In genomic region chrX:134085453-134085852, GRCm38 (mm10) we compare ENCODE assay signal across 29 mouse cellular contexts. TPM values are rescaled to one million over a fixed set of nuclear protein-coding genes. Genes with fewer than 3 reads are reported as not detected.
A peak's percentile ranks its signal among the peaks of the same experiment; 100 is the strongest.
DNase-seq lines count a peak whose midpoint lies in the region; ATAC-seq and TF ChIP-seq lines count a peak whose summit lies in the region.
"Had no signal": no experiment of that assay in that cellular context is flagged by ENCODE, and none has a peak within 500 bp of the region (broad histone marks: within the 10 kb centered on the region; RNA-seq: fewer than 3 reads in every experiment).

No protein-coding gene starts in this region.

- H3K9me3 ChIP-seq in forebrain, embryonic 14.5 days (replicated peaks; ENCODE audit: control insufficient read depth, low read length) = no peaks in the 10 kb centered on the region
- H3K9me3 ChIP-seq in forebrain, postnatal 0 days (ENCODE audit: low read length) = no peaks in the 10 kb centered on the region
- no peaks in the 10 kb centered on the region for H3K9me3 ChIP-seq in midbrain, embryonic 14.5 days (ENCODE audit: control insufficient read depth, low read length)
- H3K9me3 ChIP-seq in midbrain, embryonic 10.5 days (replicated peaks) = no peaks in the 10 kb centered on the region
- no peaks in the 10 kb centered on the region for H3K9me3 ChIP-seq in forebrain, embryonic 15.5 days
- H3K9me3 ChIP-seq: embryonic facial prominence, embryonic 10.5 days; embryonic facial prominence, embryonic 13.5 days; heart, embryonic 12.5 days; heart, embryonic 15.5 days; hindbrain, embryonic 10.5 days had no signal

- H3K9ac ChIP-seq in forebrain, embryonic 14.5 days (ENCODE audit: low read length) = no peak overlapping the region
- H3K9ac ChIP-seq in forebrain, postnatal 0 days = no peak overlapping the region
- no peak overlapping the region for H3K9ac ChIP-seq in midbrain, embryonic 14.5 days (replicated peaks; ENCODE audit: low read length)
- H3K9ac ChIP-seq in forebrain, embryonic 15.5 days (replicated peaks) = no peak overlapping the region
- H3K9ac ChIP-seq: embryonic facial prominence, embryonic 13.5 days; heart, embryonic 12.5 days; heart, embryonic 15.5 days; hindbrain, embryonic 14.5 days had no signal

- no peak for TF ChIP-seq CTCF in forebrain, postnatal 0 days (IDR thresholded peaks at IDR 0.05; ENCODE audit: low read depth)

- H3K36me3 ChIP-seq in forebrain, embryonic 14.5 days (ENCODE audit: control insufficient read depth, insufficient read depth, low read length) = peaks cover 25% of the 10 kb centered on the region
- no peaks in the 10 kb centered on the region for H3K36me3 ChIP-seq in forebrain, postnatal 0 days (ENCODE audit: insufficient read depth)
- H3K36me3 ChIP-seq in midbrain, embryonic 14.5 days (ENCODE audit: control insufficient read depth, insufficient read depth, low read length) = peaks cover 4% of the 10 kb centered on the region; the same call in 1 of the 2 replicates
- peaks cover 41% of the 10 kb centered on the region for H3K36me3 ChIP-seq in midbrain, embryonic 10.5 days
- 0 out of 2 replicates have a peak, but pooled peaks cover 7% of the 10 kb centered on the region for H3K36me3 ChIP-seq in forebrain, embryonic 15.5 days

- no peaks in the 10 kb centered on the region for H3K27me3 ChIP-seq in forebrain, embryonic 14.5 days (replicated peaks; ENCODE audit: control insufficient read depth, insufficient read depth, low read length)
- no peaks in the 10 kb centered on the region for H3K27me3 ChIP-seq in forebrain, postnatal 0 days (ENCODE audit: insufficient read depth, low read length)
- no peaks in the 10 kb centered on the region for H3K27me3 ChIP-seq in midbrain, embryonic 14.5 days (ENCODE audit: control insufficient read depth, insufficient read depth, low read length)
- H3K27me3 ChIP-seq in midbrain, embryonic 10.5 days (ENCODE audit: low read depth, poor library complexity, severe bottlenecking) = peaks cover 44% of the 10 kb centered on the region
- no peaks in the 10 kb centered on the region for H3K27me3 ChIP-seq in forebrain, embryonic 15.5 days
- H3K27me3 ChIP-seq: embryonic facial prominence, embryonic 13.5 days; heart, embryonic 12.5 days; heart, embryonic 15.5 days had no signal

- peak; percentile 77 for ATAC-seq in forebrain, embryonic 14.5 days
- ATAC-seq in forebrain, postnatal 0 days = no peak
- ATAC-seq in midbrain, embryonic 14.5 days (ENCODE audit: low FRiP score, low TSS enrichment) = no peak
- ATAC-seq in forebrain, embryonic 15.5 days (replicated peaks) = peak; percentile 61; the same call in 1 of the 2 replicates
- ATAC-seq: CD4-positive, CD25-positive, alpha-beta regulatory T cell, adult 4 months; hindbrain, postnatal 0 days; inflammation-experienced regulatory T-cells, adult 6 months; intestine, embryonic 16.5 days had no signal

- no peak overlapping the region for H3K27ac ChIP-seq in forebrain, embryonic 14.5 days (ENCODE audit: low read depth, low read length)
- no peak overlapping the region for H3K27ac ChIP-seq in forebrain, postnatal 0 days (ENCODE audit: low read depth, low read length)
- no peak overlapping the region for H3K27ac ChIP-seq in midbrain, embryonic 14.5 days (replicated peaks; ENCODE audit: low read depth, low read length)
- no peak overlapping the region for H3K27ac ChIP-seq in midbrain, embryonic 10.5 days (replicated peaks)
- no peak overlapping the region for H3K27ac ChIP-seq in forebrain, embryonic 15.5 days (replicated peaks)
- H3K27ac ChIP-seq: embryonic facial prominence, embryonic 10.5 days; embryonic facial prominence, embryonic 13.5 days; gastrocnemius, adult 2 months; heart, embryonic 15.5 days; hindbrain, embryonic 10.5 days; hindbrain, embryonic 14.5 days; hindbrain, postnatal 0 days had no signal

- no peak overlapping the region for H3K4me2 ChIP-seq in forebrain, embryonic 14.5 days (ENCODE audit: low read length)
- H3K4me2 ChIP-seq in forebrain, postnatal 0 days (ENCODE audit: low read depth) = no peak overlapping the region
- no peak overlapping the region for H3K4me2 ChIP-seq in midbrain, embryonic 14.5 days (ENCODE audit: low read length)
- no peak overlapping the region for H3K4me2 ChIP-seq in forebrain, embryonic 15.5 days (replicated peaks)
- H3K4me2 ChIP-seq: embryonic facial prominence, embryonic 13.5 days; heart, embryonic 12.5 days; heart, embryonic 15.5 days; hindbrain, embryonic 14.5 days had no signal

- H3K4me1 ChIP-seq in forebrain, embryonic 14.5 days (ENCODE audit: control insufficient read depth, insufficient read depth, low read length) = no peaks in the 10 kb centered on the region
- H3K4me1 ChIP-seq in forebrain, postnatal 0 days (ENCODE audit: insufficient read depth) = no peaks in the 10 kb centered on the region
- H3K4me1 ChIP-seq in midbrain, embryonic 14.5 days (ENCODE audit: control insufficient read depth, insufficient read depth, low read length) = no peaks in the 10 kb centered on the region
- no peaks in the 10 kb centered on the region for H3K4me1 ChIP-seq in midbrain, embryonic 10.5 days
- no peaks in the 10 kb centered on the region for H3K4me1 ChIP-seq in forebrain, embryonic 15.5 days
- H3K4me1 ChIP-seq: embryonic facial prominence, embryonic 10.5 days; embryonic facial prominence, embryonic 13.5 days; heart, embryonic 12.5 days; heart, embryonic 15.5 days; hindbrain, embryonic 10.5 days had no signal

- no peak overlapping the region for H3K4me3 ChIP-seq in forebrain, embryonic 14.5 days (ENCODE audit: low read depth, low read length)
- H3K4me3 ChIP-seq in forebrain, postnatal 0 days (ENCODE audit: low read depth, low read length) = no peak overlapping the region
- no peak overlapping the region for H3K4me3 ChIP-seq in midbrain, embryonic 14.5 days (replicated peaks; ENCODE audit: low read depth, low read length)
- H3K4me3 ChIP-seq in midbrain, embryonic 10.5 days = no peak overlapping the region
- H3K4me3 ChIP-seq in forebrain, embryonic 15.5 days = no peak overlapping the region
- H3K4me3 ChIP-seq: embryonic facial prominence, embryonic 10.5 days; embryonic facial prominence, embryonic 13.5 days; erythroblast, embryonic 14.5 days; gastrocnemius, adult 2 months; heart, embryonic 12.5 days; heart, embryonic 15.5 days; hindbrain, embryonic 10.5 days had no signal

- DNase-seq in forebrain, embryonic 14.5 days (ENCODE audit: low spot score) = peak; percentile 49
- no peak for DNase-seq in forebrain, postnatal 0 days
- peak; percentile 7 for DNase-seq in midbrain, embryonic 14.5 days
- no peak for DNase-seq in midbrain, embryonic 10.5 days (ENCODE audit: low spot score)
- DNase-seq in thymus, postnatal 25 days = no peak
- DNase-seq: adrenal gland, adult 2 months; adrenal gland, postnatal 14 days; cerebellum, adult 11-12 months; cerebellum, adult 8-10 months; cerebellum, postnatal 10 days; cerebellum, postnatal 36 days; embryo, embryonic 11 days; gastrocnemius, adult 2 months; gastrocnemius, postnatal 14 days; heart, adult 18-20 months; heart, postnatal 10 days; heart, postnatal 36 days had no signal

- 46% methylated on average over 1 of the region's 1 CpGs for WGBS in forebrain, embryonic 14.5 days
- WGBS in forebrain, postnatal 0 days = 29% methylated on average over 1 of the region's 1 CpGs
- WGBS in midbrain, embryonic 14.5 days = 46% methylated on average over 1 of the region's 1 CpGs
- WGBS in midbrain, embryonic 10.5 days = 58% methylated on average over 1 of the region's 1 CpGs
- WGBS in forebrain, embryonic 15.5 days = 47% methylated on average over 1 of the region's 1 CpGs

RNA-seq across cellular contexts. Expression of gene Cstf2, which starts 26.5 kb away (rescaled TPM):
- polyA plus RNA-seq in forebrain, embryonic 14.5 days (2014; fragmentation: Nextera tagmentation; extraction: Ambion mirVana) = 62.5 and 74.9 TPM in 2 replicates
- total RNA-seq in forebrain, postnatal 0 days (2014; rRNA removed) = 72.6 and 79.4 TPM in 2 replicates
- polyA plus RNA-seq in forebrain, postnatal 0 days (2015; fragmentation: Nextera tagmentation; extraction: Ambion mirVana) = 30.8 and 38.3 TPM in 2 replicates
- polyA plus RNA-seq in midbrain, embryonic 14.5 days (2014; fragmentation: Nextera tagmentation; extraction: Ambion mirVana) = 65.3 and 83.8 TPM in 2 replicates
- 63.6 and 67.9 TPM in 2 replicates for polyA plus RNA-seq in midbrain, embryonic 10.5 days (2016; fragmentation: Nextera tagmentation; extraction: Ambion mirVana)
- 56.8 and 62.1 TPM in 2 replicates for polyA plus RNA-seq in forebrain, embryonic 15.5 days (2015; fragmentation: Nextera tagmentation; extraction: Ambion mirVana)

Comparison
In these comparisons a context has a peak if more than half of its experiments do, and no peak if none do; other contexts are left out.
1. ATAC-seq: peak in forebrain, embryonic 14.5 days (single experiment) and forebrain, embryonic 15.5 days (single experiment); none in forebrain, postnatal 0 days (single experiment) and midbrain, embryonic 14.5 days (single experiment).
2. DNase-seq: peak in forebrain, embryonic 14.5 days (single experiment) and midbrain, embryonic 14.5 days (single experiment); none in forebrain, postnatal 0 days (single experiment), midbrain, embryonic 10.5 days (single experiment) and thymus, postnatal 25 days (single experiment).